13 mouse cellular contexts compared by ENCODE assay signal in genomic region chr4:141411430-141411992, GRCm38 (mm10). TPM values are rescaled to one million over a fixed set of nuclear protein-coding genes. Genes with fewer than 3 reads are reported as not detected.
DNase-seq lines count a peak whose midpoint lies in the region; ATAC-seq and TF ChIP-seq lines count a peak whose summit lies in the region.
"Had no signal": no experiment of that assay in that cellular context is flagged by ENCODE, and none has a peak within 500 bp of the region (broad histone marks: within the 10 kb centered on the region; RNA-seq: fewer than 3 reads in every experiment).

No protein-coding gene starts in this region.

- H3K9ac ChIP-seq in lung, embryonic 14.5 days = no peak overlapping the region
- no peak overlapping the region for H3K9ac ChIP-seq in MEL (ENCODE audit: control insufficient read depth, low read depth, low read length, poor library complexity, severe bottlenecking)

- H3K9me3 ChIP-seq in lung, embryonic 14.5 days (ENCODE audit: low read depth, low read length) = no peaks in the 10 kb centered on the region; the same call in 1 of the 2 replicates
- H3K9me3 ChIP-seq in MEL (replicated peaks; ENCODE audit: insufficient read depth, low read length) = no peaks in the 10 kb centered on the region
- H3K9me3 ChIP-seq: G1E had no signal

- H3K36me3 ChIP-seq in kidney, adult 2 months (ENCODE audit: control insufficient read depth, insufficient read depth, low read length) = no peaks in the 10 kb centered on the region
- no peaks in the 10 kb centered on the region for H3K36me3 ChIP-seq in lung, embryonic 14.5 days (ENCODE audit: insufficient read depth)
- H3K36me3 ChIP-seq in MEL (ENCODE audit: control insufficient read depth in 1 of 2, insufficient read depth in 2 of 2, low read length in 2 of 2) = no peaks in the 10 kb centered on the region
- H3K36me3 ChIP-seq: G1E had no signal

- H3K79me2 ChIP-seq in MEL (ENCODE audit: control insufficient read depth, insufficient read depth, low read length, poor library complexity) = no peaks in the 10 kb centered on the region

- no peak overlapping the region for H3K27ac ChIP-seq in kidney, adult 2 months (ENCODE audit: insufficient read depth, low read depth, low read length)
- no peak overlapping the region for H3K27ac ChIP-seq in lung, embryonic 14.5 days (ENCODE audit: low read depth)
- no peak overlapping the region for H3K27ac ChIP-seq in MEL (ENCODE audit: control insufficient read depth, low read depth, low read length)

- H3K4me3 ChIP-seq in kidney, adult 2 months (ENCODE audit: insufficient read depth, low read depth, low read length) = no peak overlapping the region
- H3K4me3 ChIP-seq in lung, embryonic 14.5 days (ENCODE audit: low read depth, low read length) = no peak overlapping the region
- no peak overlapping the region for H3K4me3 ChIP-seq in MEL (ENCODE audit: control insufficient read depth in 1 of 2, insufficient read depth in 1 of 2, low read depth in 2 of 2, low read length in 2 of 2)
- H3K4me3 ChIP-seq: erythroblast, embryonic 14.5 days had no signal

- peaks cover 6% of the 10 kb centered on the region; the same call in 1 of the 2 replicates for H3K4me1 ChIP-seq in kidney, adult 2 months (ENCODE audit: control insufficient read depth, insufficient read depth, low read length)
- 0 out of 2 replicates have a peak, but pooled peaks cover 3% of the 10 kb centered on the region for H3K4me1 ChIP-seq in lung, embryonic 14.5 days (ENCODE audit: insufficient read depth)
- H3K4me1 ChIP-seq in MEL (ENCODE audit: control insufficient read depth in 1 of 2, insufficient read depth in 2 of 2, low read length in 2 of 2) = no peaks in the 10 kb centered on the region

- no peak for DNase-seq in kidney, adult 2 months
- DNase-seq in kidney, adult 18-20 months = no peak
- DNase-seq in lung, embryonic 14.5 days = no peak
- no peak for DNase-seq in lung, postnatal 4 days
- DNase-seq in MEL (ENCODE audit: low read depth, low spot score) = no peak
- no peak for DNase-seq in urinary bladder, adult 2 months (ENCODE audit: low spot score)
- DNase-seq in urinary bladder, postnatal 36 days (ENCODE audit: low spot score in 2 of 2) = no peak

- TF ChIP-seq EP300 in MEL (IDR thresholded peaks at IDR 0.05; ENCODE audit: low read depth in 1 of 2, low read length in 2 of 2) = no peak

- H3K4me2 ChIP-seq in lung, embryonic 14.5 days = no peak overlapping the region

- no peak for ATAC-seq in lung, embryonic 14.5 days (ENCODE audit: insufficient read depth)
- ATAC-seq in granulocyte monocyte progenitor cell, adult 5-6 weeks (replicated peaks; ENCODE audit: poor library complexity, severe bottlenecking) = peak; percentile 45
- ATAC-seq: inflammation-experienced regulatory T-cells, adult 6 months had no signal

- peak; percentile 46 for TF ChIP-seq CTCF in kidney, adult 2 months (conservative IDR thresholded peaks at IDR 0.05; ENCODE audit: insufficient read depth, insufficient read length, low read depth, low read length)
- peak; percentile 42 for TF ChIP-seq CTCF in lung, embryonic 14.5 days (IDR thresholded peaks at IDR 0.05; ENCODE audit: low read depth)
- TF ChIP-seq CTCF in MEL (IDR thresholded peaks at IDR 0.05 in 2 of 3, conservative IDR thresholded peaks at IDR 0.05 in 1 of 3; ENCODE audit: control insufficient read depth in 1 of 3, insufficient read depth in 1 of 3, low read depth in 2 of 3, low read length in 3 of 3, poor library complexity in 1 of 3, severe bottlenecking in 1 of 3) = peak; percentile 18 to 56 (median 28); a peak in 5 of 6 replicates

- TF ChIP-seq RAD21 in MEL (IDR thresholded peaks at IDR 0.05; ENCODE audit: low read depth, low read length) = no peak

- no peaks in the 10 kb centered on the region for H3K27me3 ChIP-seq in kidney, adult 2 months (replicated peaks; ENCODE audit: control insufficient read depth, insufficient read depth, low read length)
- no peaks in the 10 kb centered on the region for H3K27me3 ChIP-seq in lung, embryonic 14.5 days (ENCODE audit: insufficient read depth, low read length)
- H3K27me3 ChIP-seq in MEL (ENCODE audit: control insufficient read depth in 1 of 2, insufficient read depth in 2 of 2, low read length in 2 of 2) = no peaks in the 10 kb centered on the region; a peak in 1 of 4 replicates

- TF ChIP-seq POLR2A in kidney, adult 2 months (IDR thresholded peaks at IDR 0.05; ENCODE audit: low read depth, low read length) = no peak
- TF ChIP-seq POLR2A in MEL (IDR thresholded peaks at IDR 0.05; ENCODE audit: control insufficient read depth in 1 of 2, insufficient read depth in 1 of 2, low read depth in 1 of 2, low read length in 2 of 2, poor library complexity in 1 of 2) = no peak

- WGBS in kidney, adult 2 months = 24% methylated on average over 22 of the region's 22 CpGs
- WGBS in lung, embryonic 14.5 days = 20% methylated on average over 22 of the region's 22 CpGs

TF ChIP-seq in MEL, 35 proteins besides CTCF, POLR2A, EP300 and RAD21 (continues in another document):
- TF ChIP-seq GATA1 (IDR thresholded peaks at IDR 0.05; ENCODE audit: low read depth, low read length) (no peak), USF1 (IDR thresholded peaks at IDR 0.05; ENCODE audit: low read depth, low read length) (no peak), ZKSCAN1 (IDR thresholded peaks at IDR 0.05; ENCODE audit: low read depth, low read length) (no peak), MAX (IDR thresholded peaks at IDR 0.05; ENCODE audit: low read length) (no peak), E2F4 (IDR thresholded peaks at IDR 0.05; ENCODE audit: borderline replicate concordance, low read depth, low read length) (no peak), TBP (IDR thresholded peaks at IDR 0.05; ENCODE audit: low read depth, low read length) (no peak), ZMIZ1 (IDR thresholded peaks at IDR 0.05; ENCODE audit: low read depth, low read length) (no peak), ELF1 (IDR thresholded peaks at IDR 0.05; ENCODE audit: low read depth, low read length) (no peak), POLR2AphosphoS2 (IDR thresholded peaks at IDR 0.05; ENCODE audit: low read length) (no peak), HCFC1 (IDR thresholded peaks at IDR 0.05; ENCODE audit: low read depth, low read length) (no peak), BHLHE40 (IDR thresholded peaks at IDR 0.05; ENCODE audit: borderline replicate concordance, low read depth, low read length) (no peak), ZNF384 (IDR thresholded peaks at IDR 0.05; ENCODE audit: low read depth, low read length) (no peak), POLR2AphosphoS5 (IDR thresholded peaks at IDR 0.05; ENCODE audit: borderline replicate concordance, low read depth, low read length) (no peak), TAL1 (IDR thresholded peaks at IDR 0.05; ENCODE audit: low read length) (no peak), ETS1 (IDR thresholded peaks at IDR 0.05; ENCODE audit: low read depth, low read length) (no peak)

RNA-seq across cellular contexts. Expression of gene Clcnkb, which starts 4.3 kb away (rescaled TPM):
- 286 and 318 TPM in 2 replicates for polyA plus RNA-seq in kidney, adult 2 months (2012; rRNA removed)
- not detected in 2 replicates for polyA plus RNA-seq in lung, embryonic 14.5 days (2014; fragmentation: Nextera tagmentation; extraction: Ambion mirVana)
- not detected in 2 replicates for total RNA-seq in MEL (2012; rRNA removed)
- polyA plus RNA-seq in MEL (2012; ENCODE audit: insufficient read depth in 1 of 2, insufficient read length in 2 of 2, low read depth in 1 of 2, low replicate concordance in 2 of 2, missing spikeins in 1 of 2) = not detected
- total RNA-seq in granulocyte monocyte progenitor cell, adult 5-6 weeks (2014; fragmentation: Nextera tagmentation) = not detected in 2 replicates
- not detected in 2 replicates for total RNA-seq in granulocyte monocyte progenitor cell, adult 5-6 weeks (2017)
- 0.30 TPM in 1 of 2 replicates, not detected in the other for polyA plus RNA-seq in urinary bladder, adult 2 months (2012; rRNA removed)
- total RNA-seq: left cerebral cortex, adult 18-20 months had no signal
- polyA plus RNA-seq: erythroblast, embryonic 14.5 days; G1E; inflammation-experienced regulatory T-cells, adult 6 months had no signal

RNA-seq across cellular contexts. Expression of gene Hspb7, which starts 9.1 kb away (rescaled TPM):
- polyA plus RNA-seq in kidney, adult 2 months (2012; rRNA removed) = 2.9 and 9.5 TPM in 2 replicates
- 0.80 and 3.2 TPM in 2 replicates for polyA plus RNA-seq in lung, embryonic 14.5 days (2014; fragmentation: Nextera tagmentation; extraction: Ambion mirVana)
- not detected in 2 replicates for total RNA-seq in MEL (2012; rRNA removed)
- polyA plus RNA-seq in MEL (2012; ENCODE audit: insufficient read depth in 1 of 2, insufficient read length in 2 of 2, low read depth in 1 of 2, low replicate concordance in 2 of 2, missing spikeins in 1 of 2) = not detected
- total RNA-seq in granulocyte monocyte progenitor cell, adult 5-6 weeks (2014; fragmentation: Nextera tagmentation) = not detected in 2 replicates
- not detected in 2 replicates for total RNA-seq in granulocyte monocyte progenitor cell, adult 5-6 weeks (2017)
- 30.6 and 48.4 TPM in 2 replicates for polyA plus RNA-seq in urinary bladder, adult 2 months (2012; rRNA removed)
- total RNA-seq: G1E had no signal
- polyA plus RNA-seq: erythroblast, embryonic 14.5 days; G1E; inflammation-experienced regulatory T-cells, adult 6 months had no signal

RNA-seq across cellular contexts. Expression of gene Clcnka, which starts 13.0 kb away (rescaled TPM):
- 99.3 and 105 TPM in 2 replicates for polyA plus RNA-seq in kidney, adult 2 months (2012; rRNA removed)
- 0.31 and 0.80 TPM in 2 replicates for polyA plus RNA-seq in lung, embryonic 14.5 days (2014; fragmentation: Nextera tagmentation; extraction: Ambion mirVana)
- not detected in 2 replicates for total RNA-seq in MEL (2012; rRNA removed)
- not detected for polyA plus RNA-seq in MEL (2012; ENCODE audit: insufficient read depth in 1 of 2, insufficient read length in 2 of 2, low read depth in 1 of 2, low replicate concordance in 2 of 2, missing spikeins in 1 of 2)
- total RNA-seq in granulocyte monocyte progenitor cell, adult 5-6 weeks (2014; fragmentation: Nextera tagmentation) = not detected in 2 replicates
- total RNA-seq in granulocyte monocyte progenitor cell, adult 5-6 weeks (2017) = not detected in 2 replicates
- not detected in 2 replicates for polyA plus RNA-seq in urinary bladder, adult 2 months (2012; rRNA removed)
- total RNA-seq: G1E; left cerebral cortex, adult 18-20 months had no signal
- polyA plus RNA-seq: erythroblast, embryonic 14.5 days; G1E; heart, embryonic 14.5 days; inflammation-experienced regulatory T-cells, adult 6 months had no signal

RNA-seq across cellular contexts. Expression of gene Srarp, which starts 24.4 kb away (rescaled TPM):
- polyA plus RNA-seq in kidney, adult 2 months (2012; rRNA removed) = 0.11 and 0.14 TPM in 2 replicates
- polyA plus RNA-seq in lung, embryonic 14.5 days (2014; fragmentation: Nextera tagmentation; extraction: Ambion mirVana) = not detected in 2 replicates
- not detected in 2 replicates for total RNA-seq in MEL (2012; rRNA removed)
- not detected for polyA plus RNA-seq in MEL (2012; ENCODE audit: insufficient read depth in 1 of 2, insufficient read length in 2 of 2, low read depth in 1 of 2, low replicate concordance in 2 of 2, missing spikeins in 1 of 2)
- total RNA-seq in granulocyte monocyte progenitor cell, adult 5-6 weeks (2014; fragmentation: Nextera tagmentation) = not detected in 2 replicates
- not detected in 2 replicates for total RNA-seq in granulocyte monocyte progenitor cell, adult 5-6 weeks (2017)
- 0.81 and 0.85 TPM in 2 replicates for polyA plus RNA-seq in urinary bladder, adult 2 months (2012; rRNA removed)
- total RNA-seq: G1E had no signal
- polyA plus RNA-seq: erythroblast, embryonic 14.5 days; G1E; heart, embryonic 14.5 days; inflammation-experienced regulatory T-cells, adult 6 months had no signal

RNA-seq across cellular contexts. Expression of gene Zbtb17, which starts 32.9 kb away (rescaled TPM):
- 23.4 and 28.9 TPM in 2 replicates for polyA plus RNA-seq in kidney, adult 2 months (2012; rRNA removed)
- polyA plus RNA-seq in lung, embryonic 14.5 days (2014; fragmentation: Nextera tagmentation; extraction: Ambion mirVana) = 27.2 and 30.6 TPM in 2 replicates
- 32.3 and 36.4 TPM in 2 replicates for total RNA-seq in MEL (2012; rRNA removed)
- 10 to 100 TPM in 1 of 2 experiments, not detected in 1; 63.2 TPM for polyA plus RNA-seq in MEL (2012; ENCODE audit: insufficient read depth in 1 of 2, insufficient read length in 2 of 2, low read depth in 1 of 2, low replicate concordance in 2 of 2, missing spikeins in 1 of 2)
- 10.0 and 18.4 TPM in 2 replicates for total RNA-seq in granulocyte monocyte progenitor cell, adult 5-6 weeks (2014; fragmentation: Nextera tagmentation)
- 19.9 and 28.9 TPM in 2 replicates for total RNA-seq in granulocyte monocyte progenitor cell, adult 5-6 weeks (2017)
- polyA plus RNA-seq in urinary bladder, adult 2 months (2012; rRNA removed) = 23.4 and 26.3 TPM in 2 replicates

Comparison
In these comparisons a context has a peak if more than half of its experiments do, and no peak if none do; other contexts are left out.
1. RNA of gene Clcnkb, which starts 4.3 kb away (polyA plus RNA-seq): 286 to 318 TPM in kidney, adult 2 months; 0.30 TPM in urinary bladder, adult 2 months, not detected in lung, embryonic 14.5 days and not detected in MEL; every median in the first group is over 100 times any median in the second.
2. RNA of gene Clcnka, which starts 13.0 kb away (polyA plus RNA-seq): 99.3 to 105 TPM in kidney, adult 2 months; 0.31 to 0.80 TPM in lung, embryonic 14.5 days, not detected in MEL and not detected in urinary bladder, adult 2 months; every median in the first group is over 10 times any median in the second.
3. Peak in every context shown above with its lines, with median percentiles within 50 percentile points of each other: CTCF ChIP-seq.